Mouse (Mus musculus): ENCODE data around the gene Tnks1bp1.

- no peak for TF ChIP-seq POLR2A (IDR thresholded peaks at IDR 0.05; ENCODE audit: insufficient read depth, low read depth, low read length)
- no peak for TF ChIP-seq CTCF (IDR thresholded peaks at IDR 0.05)
Measured at GRCm38 (mm10) chr2:85106941-85107340, 59.1 kb downstream of the Tnks1bp1 start.
